Mouse (Mus musculus) WW6 (cell line): Measurements from ENCODE around the gene Chmp4b.
A peak's percentile ranks its signal among the peaks of the same experiment; 100 is the strongest.

Experiments
- DNase-seq: peaks from one replicate; pipeline ENCODE4 v3.0.0-alpha.2; 2013; ENCODE audit warnings: low read depth, low spot score

Chmp4b gene

GRCm38 (mm10) chr2:154682712-154683111, 31.2 kb downstream of the Chmp4b start:
- no peak for DNase-seq

DNA sequence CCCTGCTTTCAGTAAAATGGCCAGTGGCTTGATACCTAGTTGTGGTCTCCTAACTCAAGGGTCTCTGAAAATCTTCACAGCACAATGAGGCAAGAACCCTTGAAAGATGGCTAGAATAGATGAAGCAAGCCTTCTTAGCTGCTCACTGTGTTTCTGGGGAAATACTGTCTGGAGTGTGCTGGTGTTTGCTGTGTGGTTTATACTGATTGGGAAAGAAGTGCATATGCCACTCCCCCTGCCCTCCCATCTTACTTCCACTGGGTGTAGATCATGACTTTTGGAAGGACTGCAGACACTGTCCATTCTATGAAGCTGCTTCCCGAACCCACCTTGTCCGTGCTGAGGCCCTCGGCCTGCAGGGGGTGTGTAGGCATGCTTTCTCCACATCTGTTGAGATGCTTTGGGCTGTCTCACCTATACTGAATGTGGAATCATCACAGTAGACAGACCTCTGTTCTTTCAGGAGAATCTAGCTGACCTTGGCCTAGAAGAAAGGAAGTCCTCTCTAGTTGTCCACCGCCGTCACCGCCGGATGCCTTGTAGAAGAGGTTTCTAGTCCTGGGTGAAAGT, 33.5 kb downstream of the Chmp4b start:
- DNase-seq, result no peak

DNA sequence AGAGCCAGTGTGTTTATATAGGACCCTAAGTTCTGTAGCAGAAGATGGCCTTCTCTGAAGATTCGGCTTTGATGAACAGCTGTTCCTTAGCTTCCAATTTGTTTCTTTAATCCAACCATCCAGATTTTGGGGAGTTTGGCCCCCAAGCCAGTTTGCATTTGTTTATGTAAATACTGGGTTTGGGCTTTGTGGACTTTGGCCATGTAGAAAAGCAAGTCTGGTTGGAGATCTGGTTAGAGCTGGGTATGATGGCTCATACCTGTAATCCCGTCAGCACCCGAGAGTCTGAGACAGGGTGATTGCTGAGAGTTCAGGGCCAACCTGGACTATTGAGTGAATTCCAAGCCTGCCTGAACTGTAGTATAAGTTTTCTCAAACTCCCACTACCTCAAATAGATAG, 34.3 kb downstream of the Chmp4b start:
- DNase-seq, result no peak

- DNase-seq, result no peak
Observed at GRCm38 (mm10) chr2:154686819-154687218, 35.3 kb downstream of the Chmp4b start.

DNA sequence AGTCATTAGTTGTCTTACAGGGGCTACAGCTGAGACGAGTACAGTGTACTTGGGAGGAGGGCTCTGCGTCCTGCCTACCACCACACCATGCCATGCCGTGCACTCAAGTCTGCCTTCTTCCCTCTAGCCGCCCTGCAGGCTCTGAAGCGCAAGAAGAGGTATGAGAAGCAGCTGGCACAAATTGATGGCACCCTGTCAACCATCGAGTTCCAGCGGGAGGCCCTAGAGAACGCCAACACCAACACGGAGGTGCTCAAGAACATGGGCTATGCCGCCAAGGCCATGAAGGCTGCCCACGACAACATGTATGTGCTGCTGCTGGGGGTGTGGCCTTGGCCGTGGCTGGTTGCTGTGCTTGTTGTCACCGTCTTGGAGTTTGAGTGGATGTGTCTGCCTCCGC, 37.9 kb downstream of the Chmp4b start:
- no peak for DNase-seq

GRCm38 (mm10) chr2:154690959-154691358, 39.5 kb downstream of the Chmp4b start:
- no peak for DNase-seq

DNA sequence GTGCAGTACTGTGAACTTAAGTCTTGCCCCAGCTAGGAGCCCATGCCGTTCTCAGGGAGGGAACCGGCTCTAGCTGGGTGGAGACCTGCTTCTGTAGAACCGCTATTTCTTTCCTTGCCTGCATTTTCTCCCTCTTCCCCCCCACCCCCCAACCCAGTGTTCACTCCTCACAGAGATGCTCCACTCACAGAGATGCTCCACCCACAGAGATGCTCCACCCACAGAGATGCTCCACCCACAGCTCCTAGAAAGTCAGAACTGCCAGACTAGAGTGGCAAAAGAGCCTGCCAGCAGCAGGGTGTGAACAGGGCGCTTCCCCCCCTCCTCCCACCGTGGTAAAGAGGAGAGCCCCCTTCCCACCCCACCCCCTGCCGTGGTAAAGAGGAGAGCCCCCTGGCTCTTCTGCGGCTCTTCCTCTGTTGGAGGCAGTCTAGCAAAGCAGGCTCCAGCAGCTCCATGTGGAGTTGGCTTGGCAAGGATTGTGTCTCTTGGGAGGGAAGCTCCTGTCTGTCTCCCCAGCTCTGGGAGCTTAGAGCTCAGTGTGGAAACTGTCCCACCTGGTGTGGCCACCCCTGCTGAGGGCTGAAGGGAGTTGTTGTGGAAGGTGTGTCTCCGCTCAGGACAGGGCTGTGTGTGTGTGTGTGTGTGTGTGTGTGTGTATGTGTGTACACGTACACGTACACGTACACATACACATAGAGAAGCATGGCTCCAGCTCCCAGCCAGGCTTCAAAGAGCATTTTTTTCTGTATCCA, 41.9 kb downstream of the Chmp4b start:
- no peak for DNase-seq

GRCm38 (mm10) chr2:154693941-154694256, 42.4 kb downstream of the Chmp4b start:
- DNase-seq, result no peak

DNA sequence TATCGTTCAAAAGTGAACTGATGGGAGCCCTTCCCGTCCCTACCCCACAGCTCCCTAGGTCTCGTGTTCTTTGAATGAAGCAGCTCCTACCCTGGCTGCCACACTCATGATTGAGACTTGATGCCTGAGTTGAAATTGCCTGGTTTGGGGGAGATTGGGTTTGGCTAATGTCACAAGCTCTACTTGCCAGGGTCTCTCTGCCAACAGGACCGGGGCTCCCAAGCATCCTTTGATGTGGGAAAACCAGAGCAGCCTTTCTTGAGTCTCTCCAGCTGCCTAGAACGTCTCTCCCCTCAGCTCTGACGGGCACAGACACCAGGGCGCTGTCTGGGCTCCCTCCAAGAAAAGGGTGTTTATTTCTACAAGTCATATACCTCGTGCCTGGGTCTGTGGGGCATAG, 44.2 kb downstream of the Chmp4b start:
- no peak for DNase-seq

DNA sequence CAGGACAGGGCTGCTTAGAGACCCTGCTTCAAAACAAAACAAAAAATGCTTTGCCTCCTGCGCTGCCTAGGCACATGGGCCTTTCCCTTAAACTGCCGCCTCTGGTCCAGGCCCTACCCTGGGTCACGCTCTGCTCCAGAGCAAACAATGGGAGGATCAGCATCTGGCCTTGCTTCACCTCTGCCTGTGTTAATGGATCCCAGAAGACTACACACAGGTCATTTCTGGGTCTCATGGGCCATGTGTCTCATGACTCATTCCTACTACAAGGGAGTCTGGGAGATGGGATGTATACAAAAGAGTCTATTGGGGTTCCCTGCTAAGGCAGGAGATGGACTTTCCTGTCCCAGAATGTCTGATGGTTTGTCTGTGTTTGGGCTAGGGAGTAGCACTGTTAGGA, 45.2 kb downstream of the Chmp4b start:
- no peak for DNase-seq

GRCm38 (mm10) chr2:154699360-154699759, 47.9 kb downstream of the Chmp4b start:
- no peak for DNase-seq

- no peak for DNase-seq
Observed at GRCm38 (mm10) chr2:154700177-154700576, 48.7 kb downstream of the Chmp4b start.

DNA sequence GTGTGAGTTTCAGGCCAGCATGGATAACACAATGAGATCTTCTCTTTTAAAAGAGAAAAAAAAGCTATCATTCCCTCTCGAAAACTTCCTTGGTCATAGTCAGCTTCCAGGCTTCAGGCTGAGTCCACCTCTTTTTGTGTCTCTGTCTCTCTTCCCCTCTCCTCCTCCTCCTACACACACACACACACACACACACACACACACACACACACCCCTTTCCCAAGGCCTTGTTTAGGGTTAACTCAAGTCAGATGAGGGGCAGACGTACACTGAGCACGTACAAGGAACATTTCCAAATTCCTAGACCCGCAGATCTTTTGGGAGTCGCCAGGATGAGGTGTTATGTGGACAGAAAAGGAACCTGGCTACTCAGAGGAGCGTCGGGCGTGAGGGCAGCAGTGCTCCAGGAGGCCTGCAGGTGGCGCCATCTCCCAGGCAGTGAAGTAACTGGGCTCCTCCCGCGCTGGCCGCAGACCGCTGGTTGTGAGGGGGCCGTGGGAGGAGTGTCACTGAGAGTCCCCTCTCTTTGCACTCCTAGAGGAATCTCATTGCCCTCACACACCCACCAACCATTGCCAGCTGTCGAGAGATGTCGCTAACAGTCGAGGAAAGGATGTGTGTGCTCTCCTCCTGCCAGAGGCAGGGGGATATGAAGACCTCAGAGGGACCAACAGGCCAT, 51.3 kb downstream of the Chmp4b start:
- peak; percentile 34 for DNase-seq

GRCm38 (mm10) chr2:154706526-154707280, 55.2 kb downstream of the Chmp4b start:
- DNase-seq, result no peak

- no peak for DNase-seq
Observed at GRCm38 (mm10) chr2:154707284-154707683, 55.8 kb downstream of the Chmp4b start.

DNA sequence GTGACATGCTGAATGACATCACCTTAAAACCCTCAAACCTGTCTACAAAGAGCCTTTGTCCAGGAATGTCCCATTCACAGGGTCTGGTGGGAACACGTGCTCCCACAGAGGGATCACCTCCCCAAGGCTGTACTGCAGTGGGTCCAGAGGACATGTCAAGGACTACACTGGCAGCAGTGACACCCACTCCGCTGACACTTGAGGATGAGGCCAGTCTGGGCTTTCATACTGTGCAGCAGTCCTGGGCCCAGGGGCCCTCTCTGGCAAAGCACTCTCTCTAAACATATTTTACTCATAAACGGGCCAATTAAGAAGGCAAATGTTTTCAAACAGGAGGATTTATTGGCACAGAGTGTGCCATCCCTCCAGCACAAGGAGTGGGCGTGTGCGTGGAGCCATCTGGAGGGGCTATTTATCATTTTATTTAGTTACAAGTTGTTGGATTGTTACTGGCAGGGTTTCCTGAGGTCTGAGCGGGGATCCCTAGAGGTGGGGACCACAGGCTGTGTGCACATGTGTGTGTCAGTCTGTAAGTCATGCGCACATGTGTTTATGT, 56.4 kb downstream of the Chmp4b start:
- no peak for DNase-seq

DNA sequence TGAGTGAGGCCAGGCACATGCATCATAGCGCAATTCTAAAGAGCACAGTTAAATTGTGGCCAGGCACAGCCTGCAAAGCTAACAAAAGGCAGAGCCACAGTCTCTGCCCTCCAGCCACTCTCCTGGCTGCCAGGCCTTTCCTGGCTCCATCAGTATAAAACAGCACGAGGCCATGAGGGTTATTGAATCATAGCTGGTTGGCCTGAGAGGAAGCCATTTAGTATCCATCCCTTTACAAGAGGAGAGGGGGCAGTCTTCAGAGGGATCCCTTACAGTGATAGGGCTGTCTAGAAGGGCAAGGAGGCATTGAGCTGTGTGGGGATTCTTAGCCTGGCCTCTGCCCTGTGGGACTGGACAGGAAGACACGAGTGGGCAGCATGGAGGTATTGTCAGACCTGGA, 60.2 kb downstream of the Chmp4b start:
- DNase-seq, result no peak

- peak; percentile 58 for DNase-seq
Observed at GRCm38 (mm10) chr2:154712271-154712677, 60.8 kb downstream of the Chmp4b start.

- no peak for DNase-seq
Observed at GRCm38 (mm10) chr2:154713083-154713482, 61.6 kb downstream of the Chmp4b start.

- DNase-seq, result no peak
Observed at GRCm38 (mm10) chr2:154713964-154714363, 62.5 kb downstream of the Chmp4b start.

DNA sequence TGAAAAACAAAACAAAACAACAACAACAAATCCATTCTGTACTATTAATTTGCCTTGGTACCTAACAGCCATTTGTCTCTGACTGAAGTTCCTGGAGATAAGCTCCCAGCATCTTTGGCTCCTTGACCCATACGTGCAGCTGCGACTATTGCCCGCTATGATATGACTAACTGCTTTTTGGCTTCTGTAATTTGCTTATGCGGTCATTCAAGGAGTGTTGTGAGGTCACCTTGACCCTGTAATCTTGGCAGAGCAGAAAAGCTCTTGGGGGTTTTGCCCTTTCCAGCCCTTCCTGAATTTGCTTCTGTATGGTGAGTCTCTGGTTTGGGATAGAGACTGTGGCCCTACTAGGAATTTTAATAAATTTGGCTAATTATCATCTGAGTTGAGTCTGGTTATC, 65.1 kb downstream of the Chmp4b start:
- DNase-seq, result no peak

DNA sequence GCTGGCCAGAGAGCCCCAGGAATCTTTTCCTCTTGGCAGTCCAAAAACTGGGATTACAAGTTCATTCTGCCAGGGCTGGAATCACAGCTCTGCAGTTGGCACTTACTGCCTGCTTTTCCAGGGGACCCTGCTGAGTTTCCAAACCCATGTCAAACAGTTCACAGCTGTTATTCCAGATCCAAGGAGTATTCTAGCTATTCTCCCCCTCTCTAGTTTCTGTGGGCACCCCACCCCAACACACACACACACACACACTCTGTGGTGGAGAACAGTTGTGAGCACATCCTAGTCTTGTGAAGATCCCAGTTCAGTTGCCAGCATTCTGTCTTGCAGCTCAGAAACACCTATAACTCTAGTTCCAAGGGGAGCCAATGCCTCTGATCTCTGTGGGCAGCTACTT, 65.6 kb downstream of the Chmp4b start:
- no peak for DNase-seq
